Mouse (Mus musculus) myocyte (in vitro differentiated cells): Measurements from ENCODE around the gene Lzts2.

Source experiments
- MAX ChIP-seq: IDR thresholded peaks from one replicate; pipeline ENCODE4 v1.6.1; 2011; ENCODE audit warnings: low read depth, mild to moderate bottlenecking, control low read depth
- MYOG ChIP-seq, 3 experiments: IDR thresholded peaks; one replicate each; pipeline ENCODE4 v1.6.1; 2011; ENCODE audit warnings: control low read depth in 2 of 3, low read depth in 2 of 3, mild to moderate bottlenecking in 2 of 3; ENCODE audit not compliant: insufficient read length in 2 of 3, control insufficient read depth in 1 of 3, insufficient read depth in 1 of 3
- POLR2A ChIP-seq: IDR thresholded peaks from one replicate; pipeline ENCODE4 v1.6.1; 2011; ENCODE audit warnings: low read depth, mild to moderate bottlenecking, control low read depth, moderate library complexity; ENCODE audit not compliant: insufficient read length
- POLR2AphosphoS2 ChIP-seq: IDR thresholded peaks from one replicate; pipeline ENCODE4 v1.6.1; 2011; ENCODE audit warnings: low read depth, control low read depth; ENCODE audit not compliant: insufficient read length
- USF1 ChIP-seq: IDR thresholded peaks from one replicate; pipeline ENCODE4 v1.6.1; 2011; ENCODE audit warnings: low read depth, mild to moderate bottlenecking, control low read depth, moderate library complexity

- TF ChIP-seq USF1 (no peak), POLR2A (no peak), MYOG (IDR thresholded peaks at IDR 0.05; ENCODE audit: control insufficient read depth in 1 of 3, insufficient read depth in 1 of 3, insufficient read length in 2 of 3, low read depth in 2 of 3) (no peak), POLR2AphosphoS2 (no peak), MAX (no peak)
Observed at GRCm38 (mm10) chr19:45031780-45032179, 17.6 kb downstream of the Lzts2 start.
